Mouse (Mus musculus) gastrocnemius, postnatal 25 days (tissue): ENCODE results near the gene Olfr156. TPM values are rescaled to one million over a fixed set of nuclear protein-coding genes. Genes with fewer than 3 reads are reported as not detected.

ENCODE experiments used
- total RNA-seq, 2 experiments: library from RNA; stranded (reverse); gene quantifications; 1 replicate in 1 of 2; 2 replicates in 1 of 2; pipeline ENCODE4 v1.2.3; 2021

Gene Olfr156
- total RNA-seq, 2 experiments from 2014 or later: not detected

Other genes starting within 250 kb of the Olfr156 start
- gene Rgp1, start 245.2 kb downstream of the Olfr156 start, total RNA-seq: 10 to 100 TPM; 21.1 to 22.5 TPM
- gene Gba2, start 245.0 kb downstream of the Olfr156 start, total RNA-seq: 1 to 10 TPM; 5.5 to 6.1 TPM
- gene Msmp, start 239.4 kb downstream of the Olfr156 start, total RNA-seq: under 1 TPM in 1 of 2 experiments, not detected in 1; 0.64 TPM
- gene Npr2, start 192.0 kb downstream of the Olfr156 start, total RNA-seq: 10 to 100 TPM; 32.5 to 36.6 TPM
- gene Spag8, start 170.3 kb downstream of the Olfr156 start, total RNA-seq: under 1 TPM in 1 of 2 experiments, not detected in 1; 0.33 TPM
- 10 to 100 TPM; 37.5 to 39.6 TPM for gene Hint2, start 167.4 kb downstream of the Olfr156 start, total RNA-seq
- 10 to 100 TPM; 10.7 to 12.1 TPM for gene Tmem8b, start 154.9 kb downstream of the Olfr156 start, total RNA-seq
- gene Fam221b, start 154.8 kb downstream of the Olfr156 start, total RNA-seq: under 1 TPM in 1 of 2 experiments, not detected in 1; 0.13 TPM
- not detected for gene Olfr70, start 123.1 kb downstream of the Olfr156 start, total RNA-seq
- gene Olfr71, start 113.6 kb downstream of the Olfr156 start, total RNA-seq: not detected
- gene Hrct1, start 96.7 kb downstream of the Olfr156 start, total RNA-seq: 1 to 10 TPM; 1.4 to 2.3 TPM
- 1 to 10 TPM; 1.3 to 1.5 TPM for gene Spaar, start 93.9 kb downstream of the Olfr156 start, total RNA-seq
- gene Olfr159, start 52.9 kb downstream of the Olfr156 start, total RNA-seq: not detected
- not detected for gene Olfr157, start 16.3 kb upstream of the Olfr156 start, total RNA-seq
- not detected for gene Olfr155, start 27.7 kb upstream of the Olfr156 start, total RNA-seq
- 1 to 10 TPM; 2.5 to 4.4 TPM for gene Reck, start 51.6 kb upstream of the Olfr156 start, total RNA-seq
- gene Glipr2, start 133.5 kb upstream of the Olfr156 start, total RNA-seq: 1 to 10 TPM; 2.8 to 4.9 TPM
- not detected for gene Ccin, start 159.6 kb upstream of the Olfr156 start, total RNA-seq
- gene Clta, start 180.6 kb upstream of the Olfr156 start, total RNA-seq: 10 to 100 TPM; 51.4 to 61.9 TPM